In genomic region chr19:17388404-17388803, GRCm38 (mm10) we compare ENCODE assay signal across 9 mouse cellular contexts. TPM values are rescaled to one million over a fixed set of nuclear protein-coding genes. Genes with fewer than 3 reads are reported as not detected.
A peak's percentile ranks its signal among the peaks of the same experiment; 100 is the strongest.
DNase-seq lines count a peak whose midpoint lies in the region; ATAC-seq and TF ChIP-seq lines count a peak whose summit lies in the region.
"Had no signal": no experiment of that assay in that cellular context is flagged by ENCODE, and none has a peak within 500 bp of the region (broad histone marks: within the 10 kb centered on the region; RNA-seq: fewer than 3 reads in every experiment).

No protein-coding gene starts in this region.

- no peak for TF ChIP-seq POLR2A in heart, adult 2 months (IDR thresholded peaks at IDR 0.05; ENCODE audit: insufficient read depth, low read depth, low read length)

- H3K4me2 ChIP-seq in heart, embryonic 12.5 days: no peak overlapping the region
- H3K4me2 ChIP-seq in midbrain, embryonic 11.5 days: no peak overlapping the region
- H3K4me2 ChIP-seq in midbrain, embryonic 15.5 days: no peak overlapping the region

- TF ChIP-seq EP300 in heart, adult 2 months (IDR thresholded peaks at IDR 0.05; ENCODE audit: insufficient read depth, low read depth, low read length): no peak

- H3K4me1 ChIP-seq in heart, adult 2 months (ENCODE audit: control insufficient read depth, insufficient read depth, low read length): no peaks in the 10 kb centered on the region
- H3K4me1 ChIP-seq in heart, embryonic 12.5 days (replicated peaks): 0 out of 2 replicates have a peak, but pooled peaks cover 3% of the 10 kb centered on the region
- H3K4me1 ChIP-seq in midbrain, embryonic 11.5 days (ENCODE audit: control insufficient read depth, insufficient read depth, low read length): no peaks in the 10 kb centered on the region; the same call in 1 of the 2 replicates
- peaks cover 11% of the 10 kb centered on the region for H3K4me1 ChIP-seq in midbrain, embryonic 10.5 days
- H3K4me1 ChIP-seq in midbrain, embryonic 15.5 days: 0 out of 2 replicates have a peak, but pooled peaks cover 2% of the 10 kb centered on the region

- H3K27ac ChIP-seq in heart, adult 2 months: no peak overlapping the region
- no peak overlapping the region for H3K27ac ChIP-seq in heart, embryonic 12.5 days (ENCODE audit: poor library complexity, severe bottlenecking)
- H3K27ac ChIP-seq in midbrain, embryonic 11.5 days (ENCODE audit: low read depth, low read length): no peak overlapping the region
- H3K27ac ChIP-seq in midbrain, embryonic 10.5 days (replicated peaks): no peak overlapping the region
- no peak overlapping the region for H3K27ac ChIP-seq in midbrain, embryonic 15.5 days

- no peak for ATAC-seq in heart, embryonic 12.5 days (ENCODE audit: insufficient number of reproducible peaks, low FRiP score)
- no peak for ATAC-seq in midbrain, embryonic 11.5 days (ENCODE audit: low FRiP score)
- ATAC-seq in erythroblast, adult 5-6 weeks (replicated peaks; ENCODE audit: low FRiP score, poor library complexity, severe bottlenecking): peak; percentile 68
- ATAC-seq in midbrain, embryonic 15.5 days (replicated peaks): peak; percentile 44; the same call in 1 of the 2 replicates

- TF ChIP-seq CTCF in heart, adult 2 months (IDR thresholded peaks at IDR 0.05): peak; percentile 81

- intact Hi-C loops in heart, adult 2 months (cut with DNase I): loop anchor here (1.0 kb wide), 1 partner anchor 264 kb away; no protein-coding TSS in a partner anchor

- WGBS in heart, adult 2 months: 10% methylated on average over 2 of the region's 2 CpGs
- 22% methylated on average over 2 of the region's 2 CpGs for WGBS in heart, embryonic 12.5 days
- 24% methylated on average over 2 of the region's 2 CpGs for WGBS in midbrain, embryonic 11.5 days
- 31% methylated on average over 2 of the region's 2 CpGs for WGBS in midbrain, embryonic 10.5 days
- WGBS in midbrain, embryonic 15.5 days: 19% methylated on average over 2 of the region's 2 CpGs

- H3K9me3 ChIP-seq in heart, embryonic 12.5 days (replicated peaks): no peaks in the 10 kb centered on the region
- no peaks in the 10 kb centered on the region for H3K9me3 ChIP-seq in midbrain, embryonic 11.5 days (ENCODE audit: control insufficient read depth, low read length)
- no peaks in the 10 kb centered on the region for H3K9me3 ChIP-seq in midbrain, embryonic 10.5 days (replicated peaks)
- no peaks in the 10 kb centered on the region for H3K9me3 ChIP-seq in midbrain, embryonic 15.5 days

- no peaks in the 10 kb centered on the region for H3K36me3 ChIP-seq in heart, adult 2 months (ENCODE audit: control insufficient read depth, insufficient read depth, low read length)
- no peaks in the 10 kb centered on the region for H3K36me3 ChIP-seq in heart, embryonic 12.5 days
- H3K36me3 ChIP-seq in midbrain, embryonic 11.5 days (ENCODE audit: control insufficient read depth, insufficient read depth, low read length): no peaks in the 10 kb centered on the region
- H3K36me3 ChIP-seq in midbrain, embryonic 10.5 days: no peaks in the 10 kb centered on the region
- H3K36me3 ChIP-seq in midbrain, embryonic 15.5 days (replicated peaks): no peaks in the 10 kb centered on the region

- no peak for DNase-seq in heart, adult 2 months
- DNase-seq in midbrain, embryonic 11.5 days (ENCODE audit: low spot score, missing footprints): peak; percentile 86
- DNase-seq in midbrain, embryonic 10.5 days (ENCODE audit: low spot score): no peak
- DNase-seq in urinary bladder, postnatal 36 days (ENCODE audit: low spot score in 2 of 2): no peak
- DNase-seq in layer of hippocampus, adult 9-10 months (ENCODE audit: low spot score): no peak

- no peaks in the 10 kb centered on the region for H3K27me3 ChIP-seq in heart, adult 2 months (ENCODE audit: control insufficient read depth, insufficient read depth, low read length)
- no peaks in the 10 kb centered on the region for H3K27me3 ChIP-seq in heart, embryonic 12.5 days (replicated peaks)
- H3K27me3 ChIP-seq in midbrain, embryonic 11.5 days (ENCODE audit: control insufficient read depth, insufficient read depth, low read length): peaks cover 10% of the 10 kb centered on the region; the same call in 1 of the 2 replicates
- H3K27me3 ChIP-seq in midbrain, embryonic 10.5 days (ENCODE audit: low read depth, poor library complexity, severe bottlenecking): peaks cover 65% of the 10 kb centered on the region
- peaks cover 5% of the 10 kb centered on the region; the same call in 1 of the 2 replicates for H3K27me3 ChIP-seq in midbrain, embryonic 15.5 days (replicated peaks)

- H3K9ac ChIP-seq in heart, adult 2 months (ENCODE audit: low read depth, low read length): no peak overlapping the region
- H3K9ac ChIP-seq in heart, embryonic 12.5 days: no peak overlapping the region
- no peak overlapping the region for H3K9ac ChIP-seq in midbrain, embryonic 11.5 days (ENCODE audit: low read length)
- H3K9ac ChIP-seq in midbrain, embryonic 15.5 days: no peak overlapping the region

- H3K4me3 ChIP-seq in heart, adult 2 months: no peak overlapping the region
- H3K4me3 ChIP-seq in heart, embryonic 12.5 days: no peak overlapping the region
- H3K4me3 ChIP-seq in midbrain, embryonic 11.5 days (ENCODE audit: low read depth, low read length): no peak overlapping the region
- no peak overlapping the region for H3K4me3 ChIP-seq in midbrain, embryonic 10.5 days
- no peak overlapping the region for H3K4me3 ChIP-seq in midbrain, embryonic 15.5 days
- H3K4me3 ChIP-seq: myocyte had no signal

- H3K79me2 ChIP-seq in heart, adult 2 months (replicated peaks; ENCODE audit: control insufficient read depth, insufficient read depth, low read length): no peaks in the 10 kb centered on the region

RNA-seq across cellular contexts. Expression of gene Rfk, which starts 5.4 kb away (rescaled TPM):
- total RNA-seq in heart, adult 2 months (2021): 10 to 100 TPM; 73.6 to 74.9 TPM
- 50.6 and 72.3 TPM in 2 replicates for polyA plus RNA-seq in heart, adult 2 months (2012; rRNA removed)
- 76.1 and 85.8 TPM in 2 replicates for polyA plus RNA-seq in heart, embryonic 12.5 days (2016; fragmentation: Nextera tagmentation; extraction: Ambion mirVana)
- polyA plus RNA-seq in midbrain, embryonic 11.5 days (2014; fragmentation: Nextera tagmentation; extraction: Ambion mirVana): 70.4 and 81.3 TPM in 2 replicates
- polyA plus RNA-seq in midbrain, embryonic 10.5 days (2016; fragmentation: Nextera tagmentation; extraction: Ambion mirVana): 60.2 and 62.0 TPM in 2 replicates
- total RNA-seq in erythroblast, adult 5-6 weeks (2015; ENCODE audit: low replicate concordance): 36.8 and 45.3 TPM in 2 replicates
- 17.0 and 22.6 TPM in 2 replicates for total RNA-seq in erythroblast, adult 5-6 weeks (2017; ENCODE audit: low replicate concordance)
- 63.6 and 72.6 TPM in 2 replicates for polyA plus RNA-seq in midbrain, embryonic 15.5 days (2015; fragmentation: Nextera tagmentation; extraction: Ambion mirVana)

RNA-seq across cellular contexts. Expression of gene Gcnt1, which starts 15.8 kb away (rescaled TPM):
- total RNA-seq in heart, adult 2 months (2021): 10 to 100 TPM; 10.8 to 12.1 TPM
- 1.1 and 2.2 TPM in 2 replicates for polyA plus RNA-seq in heart, adult 2 months (2012; rRNA removed)
- 12.7 and 13.2 TPM in 2 replicates for polyA plus RNA-seq in heart, embryonic 12.5 days (2016; fragmentation: Nextera tagmentation; extraction: Ambion mirVana)
- polyA plus RNA-seq in midbrain, embryonic 11.5 days (2014; fragmentation: Nextera tagmentation; extraction: Ambion mirVana): 4.2 and 5.3 TPM in 2 replicates
- polyA plus RNA-seq in midbrain, embryonic 10.5 days (2016; fragmentation: Nextera tagmentation; extraction: Ambion mirVana): 2.0 and 3.5 TPM in 2 replicates
- total RNA-seq in erythroblast, adult 5-6 weeks (2015; ENCODE audit: low replicate concordance): 228 and 254 TPM in 2 replicates
- total RNA-seq in erythroblast, adult 5-6 weeks (2017; ENCODE audit: low replicate concordance): 300 and 309 TPM in 2 replicates
- polyA plus RNA-seq in midbrain, embryonic 15.5 days (2015; fragmentation: Nextera tagmentation; extraction: Ambion mirVana): 0.45 and 0.59 TPM in 2 replicates

Comparison
In these comparisons a context has a peak if more than half of its experiments do, and no peak if none do; other contexts are left out.
1. ATAC-seq: peak in erythroblast, adult 5-6 weeks (single experiment) and midbrain, embryonic 15.5 days (single experiment); none in heart, embryonic 12.5 days (single experiment) and midbrain, embryonic 11.5 days (single experiment).